9 mouse cellular contexts compared by ENCODE assay signal in genomic region chr19:16872331-16873180, GRCm38 (mm10). TPM values are rescaled to one million over a fixed set of nuclear protein-coding genes. Genes with fewer than 3 reads are reported as not detected.
DNase-seq lines count a peak whose midpoint lies in the region; ATAC-seq and TF ChIP-seq lines count a peak whose summit lies in the region.
"Had no signal": no experiment of that assay in that cellular context is flagged by ENCODE, and none has a peak within 500 bp of the region (broad histone marks: within the 10 kb centered on the region; RNA-seq: fewer than 3 reads in every experiment).

No protein-coding gene starts in this region.

- H3K4me2 ChIP-seq in heart, embryonic 14.5 days (ENCODE audit: low read length), result peak overlapping the region; percentile 65
- peak overlapping the region; percentile 78 for H3K4me2 ChIP-seq in neural tube, embryonic 13.5 days

- no peak overlapping the region for H3K27ac ChIP-seq in thymus, adult 2 months (ENCODE audit: control insufficient read depth, insufficient read depth, low read length)
- H3K27ac ChIP-seq in heart, embryonic 14.5 days (replicated peaks in 1 of 2; ENCODE audit: control insufficient read depth in 1 of 2, insufficient read depth in 1 of 2, low read depth in 2 of 2, low read length in 2 of 2), result no peak overlapping the region
- H3K27ac ChIP-seq in neural tube, embryonic 13.5 days (replicated peaks), result no peak overlapping the region

- no peaks in the 10 kb centered on the region for H3K36me3 ChIP-seq in thymus, adult 2 months (ENCODE audit: control insufficient read depth, insufficient read depth, low read length)
- no peaks in the 10 kb centered on the region for H3K36me3 ChIP-seq in heart, embryonic 14.5 days (ENCODE audit: control insufficient read depth, insufficient read depth, low read length)
- no peaks in the 10 kb centered on the region for H3K36me3 ChIP-seq in neural tube, embryonic 13.5 days

- no peaks in the 10 kb centered on the region for H3K4me1 ChIP-seq in thymus, adult 2 months (replicated peaks; ENCODE audit: control insufficient read depth, insufficient read depth, low read length)
- peaks cover 13 to 42% of the 10 kb centered on the region in 2 experiments for H3K4me1 ChIP-seq in heart, embryonic 14.5 days (ENCODE audit: control insufficient read depth in 2 of 2, insufficient read depth in 2 of 2, low read length in 2 of 2)
- peaks cover 40% of the 10 kb centered on the region for H3K4me1 ChIP-seq in neural tube, embryonic 13.5 days (replicated peaks)

- TF ChIP-seq POLR2A in thymus, adult 2 months (IDR thresholded peaks at IDR 0.05; ENCODE audit: control insufficient read depth, extremely low read depth, insufficient read depth, low read length, poor library complexity), result no peak

- no peak overlapping the region for H3K4me3 ChIP-seq in thymus, adult 2 months (ENCODE audit: control insufficient read depth, insufficient read depth, low read length)
- H3K4me3 ChIP-seq in heart, embryonic 14.5 days (ENCODE audit: control insufficient read depth in 1 of 2, insufficient read depth in 1 of 2, low read depth in 1 of 2, low read length in 2 of 2), result peak overlapping the region; percentile 38 to 43
- H3K4me3 ChIP-seq in neural tube, embryonic 13.5 days, result peak overlapping the region; percentile 44

- ATAC-seq in heart, embryonic 14.5 days (ENCODE audit: insufficient number of reproducible peaks, insufficient read depth, low FRiP score, low read depth), result no peak
- ATAC-seq in neural tube, embryonic 13.5 days (ENCODE audit: low read depth), result peak; percentile 74

- no peaks in the 10 kb centered on the region for H3K9me3 ChIP-seq in heart, embryonic 14.5 days (ENCODE audit: control insufficient read depth, low read length)
- no peaks in the 10 kb centered on the region for H3K9me3 ChIP-seq in neural tube, embryonic 13.5 days

- peaks cover 24% of the 10 kb centered on the region for H3K27me3 ChIP-seq in thymus, adult 2 months (ENCODE audit: control insufficient read depth, insufficient read depth, low read length)
- peaks cover 91% of the 10 kb centered on the region for H3K27me3 ChIP-seq in heart, embryonic 14.5 days (ENCODE audit: control insufficient read depth, insufficient read depth, low read length)
- peaks cover 100% of the 10 kb centered on the region for H3K27me3 ChIP-seq in neural tube, embryonic 13.5 days
- H3K27me3 ChIP-seq: CH12.LX had no signal

- under 1% methylated on average over 84 of the region's 88 CpGs for WGBS in thymus, adult 2 months
- under 1% methylated on average over 86 of the region's 88 CpGs for WGBS in heart, embryonic 14.5 days
- WGBS in neural tube, embryonic 13.5 days, result under 1% methylated on average over 79 of the region's 88 CpGs

- no peak overlapping the region for H3K9ac ChIP-seq in heart, embryonic 14.5 days (ENCODE audit: low read length)
- H3K9ac ChIP-seq in neural tube, embryonic 13.5 days, result peak overlapping the region; percentile 60

- peak; percentile 29 to 34 for DNase-seq in cerebellum, postnatal 14 days
- DNase-seq in cerebellum, adult 11 months, result no peak
- peak; percentile 4 for DNase-seq in thymus, adult 2 months
- no peak for DNase-seq in thymus, adult 18-20 months
- peak; percentile 50 to 56 for DNase-seq in kidney, postnatal 4 days
- DNase-seq in ovary, postnatal 10 days (ENCODE audit: low spot score), result no peak

- TF ChIP-seq CTCF in thymus, adult 2 months (IDR thresholded peaks at IDR 0.05; ENCODE audit: borderline replicate concordance, control insufficient read depth, extremely low read depth, insufficient read depth, low read length, poor library complexity), result no peak

RNA-seq across cellular contexts. Expression of gene Foxb2, which starts 1.0 kb away (rescaled TPM):
- 0.37 and 0.47 TPM in 2 replicates for polyA plus RNA-seq in thymus, adult 2 months (2012; rRNA removed)
- polyA plus RNA-seq in heart, embryonic 14.5 days (2014; fragmentation: Nextera tagmentation; extraction: Ambion mirVana), result not detected in 2 replicates
- polyA plus RNA-seq in neural tube, embryonic 13.5 days (2015; fragmentation: Nextera tagmentation; extraction: Ambion mirVana), result not detected in 2 replicates

Comparison
In these comparisons a context has a peak if more than half of its experiments do, and no peak if none do; other contexts are left out.
1. DNase-seq: peak in cerebellum, postnatal 14 days (2 of 2), thymus, adult 2 months (single experiment) and kidney, postnatal 4 days (2 of 2); none in cerebellum, adult 11 months (single experiment), thymus, adult 18-20 months (0 of 2) and ovary, postnatal 10 days (single experiment).